Mouse (Mus musculus): ENCODE results near the gene Fmn2.

Fmn2 gene

DNA sequence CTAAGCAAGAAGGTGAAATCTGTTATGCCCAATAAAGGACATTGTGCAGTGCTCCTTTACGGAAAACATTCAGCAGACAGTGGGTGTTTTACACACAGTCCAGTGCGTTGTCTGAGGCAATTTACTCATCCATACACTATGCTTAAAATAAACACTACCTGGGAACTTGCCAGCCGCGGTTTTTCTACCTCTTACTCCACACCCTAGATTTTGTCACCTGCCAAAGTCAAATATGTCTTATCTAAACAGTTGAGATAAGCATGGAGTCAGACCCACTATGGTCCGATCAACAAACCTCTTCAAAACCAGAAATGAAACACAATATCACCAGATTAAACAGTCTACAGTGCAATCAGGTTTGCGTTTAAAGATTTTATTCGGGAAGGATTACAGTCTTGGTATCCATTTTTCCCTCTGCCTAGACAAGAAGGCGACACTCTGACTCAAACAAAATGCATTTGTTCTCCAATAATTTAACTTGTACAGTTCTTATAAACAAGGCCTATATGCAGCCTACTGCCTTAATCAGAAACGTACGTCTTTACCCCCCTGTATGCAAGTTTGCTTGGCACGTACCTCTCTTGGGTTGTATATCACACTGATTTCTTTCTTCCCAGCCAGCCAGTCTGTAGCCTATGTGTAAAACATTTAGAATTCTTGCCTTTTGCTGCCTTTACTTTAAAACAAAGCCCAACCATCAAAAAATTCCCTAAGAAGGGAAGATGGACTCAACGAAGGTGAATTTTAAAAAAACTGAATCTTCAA is 158.0 kb downstream of the Fmn2 start:
- DNase-seq (ENCODE audit: low read depth, low spot score): no peak

DNA sequence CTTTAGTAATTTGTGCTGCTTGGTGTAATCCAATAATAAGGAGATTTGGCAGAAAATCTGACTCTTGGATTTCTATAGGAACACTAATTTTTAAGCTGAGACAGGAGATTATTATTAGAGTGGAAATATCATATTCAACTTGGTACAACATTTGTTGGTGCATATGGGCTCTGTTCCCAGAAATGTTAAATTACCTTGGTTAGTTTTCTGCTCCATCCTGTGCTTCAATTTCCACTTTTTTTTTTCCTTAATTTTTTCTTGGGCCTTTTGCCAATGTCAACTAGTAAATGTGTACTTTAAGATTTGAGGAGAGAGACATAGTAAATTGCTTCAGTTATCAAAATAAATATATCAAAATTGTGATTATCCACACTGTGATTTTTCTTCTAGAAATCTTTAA is 163.5 kb downstream of the Fmn2 start:
- no peak for DNase-seq (ENCODE audit: low read depth, low spot score)

DNA sequence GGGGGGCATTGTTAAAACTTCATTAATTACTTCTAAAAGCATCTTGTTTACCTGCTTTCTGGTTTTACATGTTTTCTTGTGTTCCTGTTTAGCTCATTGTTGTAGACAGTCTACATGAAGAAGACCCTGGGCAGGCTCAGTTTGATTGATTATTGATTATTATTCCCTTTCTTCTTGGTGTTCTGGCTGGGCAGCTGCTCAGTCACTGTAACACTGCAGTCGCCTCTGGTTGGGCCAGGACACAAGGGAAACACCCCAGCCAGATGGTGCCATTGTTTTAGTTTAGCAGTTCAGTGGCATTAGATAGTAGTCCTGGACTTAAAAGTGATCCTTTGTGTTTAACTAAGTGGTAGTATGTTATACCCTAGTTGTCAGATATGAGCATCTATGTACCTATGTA is 167.5 kb downstream of the Fmn2 start:
- no peak for DNase-seq (ENCODE audit: low read depth, low spot score)

DNA sequence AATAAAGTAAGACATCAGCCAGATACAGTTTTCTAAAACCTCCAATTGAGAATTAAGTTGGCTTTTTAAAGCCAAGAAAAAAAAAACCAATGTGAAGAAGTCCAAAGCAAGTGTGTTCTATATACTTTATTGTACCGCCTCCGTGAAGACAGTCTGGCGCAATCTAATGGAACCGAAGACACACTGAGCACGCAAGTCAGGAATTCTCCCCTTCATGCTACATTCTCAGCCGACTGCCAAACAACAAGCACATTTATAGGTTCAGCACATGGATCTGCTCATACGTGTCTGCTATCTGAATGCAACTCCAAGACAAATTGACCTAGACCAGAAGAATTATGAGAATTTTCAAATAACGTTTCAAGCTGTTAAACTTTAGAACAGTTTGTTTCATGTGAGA is 169.2 kb downstream of the Fmn2 start:
- DNase-seq (ENCODE audit: low read depth, low spot score): no peak

DNA sequence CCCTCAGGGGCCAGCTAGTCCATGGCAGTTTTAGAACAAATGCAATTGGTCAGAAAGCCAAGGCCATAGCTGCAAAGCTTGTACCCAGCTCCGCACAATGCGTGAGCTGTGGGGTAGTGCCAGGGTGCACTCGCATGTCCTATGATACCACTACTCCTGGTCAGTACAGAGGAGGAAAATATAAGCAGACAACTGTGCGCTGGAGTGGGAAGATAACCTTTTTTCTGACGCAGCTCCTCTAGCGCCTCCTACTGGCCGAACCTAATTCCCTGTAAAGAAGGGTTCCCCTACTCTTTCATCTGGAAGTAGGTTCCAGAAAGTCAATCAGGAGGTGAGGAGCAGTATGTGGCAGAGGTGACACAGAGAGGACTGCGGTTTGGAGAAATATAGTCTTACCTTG is 173.0 kb downstream of the Fmn2 start:
- no peak for DNase-seq (ENCODE audit: low read depth, low spot score)

DNA sequence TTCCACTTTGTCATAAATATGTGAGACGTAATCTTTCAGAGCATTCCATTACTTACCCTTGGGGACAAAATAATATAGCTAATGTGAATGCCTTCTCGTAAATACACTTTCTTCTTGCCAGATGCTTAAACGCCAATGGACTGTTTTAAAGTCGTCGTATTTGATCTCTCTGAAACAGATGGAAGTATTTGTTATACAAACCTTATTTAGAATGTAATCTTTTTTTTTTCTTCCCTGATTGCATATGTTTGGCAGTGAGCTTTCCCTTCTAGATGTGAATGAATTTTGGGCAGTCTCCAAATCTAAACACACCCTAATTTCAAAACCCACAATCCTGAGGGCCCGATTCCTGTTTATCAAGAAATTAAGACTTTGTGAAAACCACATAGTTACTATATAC is 173.7 kb downstream of the Fmn2 start:
- DNase-seq (ENCODE audit: low read depth, low spot score): no peak

DNA sequence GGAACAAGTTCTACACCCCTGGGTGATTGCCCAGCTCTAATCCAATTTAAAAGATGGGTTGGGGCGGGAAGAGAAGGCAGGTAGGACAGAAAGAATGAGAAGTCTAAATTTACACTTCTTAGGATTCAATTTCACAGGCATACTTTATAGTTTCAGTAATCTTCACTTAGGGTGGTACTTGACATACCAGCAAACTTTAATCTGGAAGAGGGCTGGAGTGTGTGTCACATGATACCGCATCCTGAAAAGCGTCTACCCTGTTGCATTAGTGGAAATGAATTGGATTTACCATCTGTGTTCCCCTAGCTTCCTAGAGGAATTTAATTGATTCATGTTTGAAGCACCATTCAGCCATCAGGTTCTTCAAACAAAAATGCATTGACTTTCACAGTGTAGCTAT is 174.6 kb downstream of the Fmn2 start:
- DNase-seq (ENCODE audit: low read depth, low spot score): no peak

DNA sequence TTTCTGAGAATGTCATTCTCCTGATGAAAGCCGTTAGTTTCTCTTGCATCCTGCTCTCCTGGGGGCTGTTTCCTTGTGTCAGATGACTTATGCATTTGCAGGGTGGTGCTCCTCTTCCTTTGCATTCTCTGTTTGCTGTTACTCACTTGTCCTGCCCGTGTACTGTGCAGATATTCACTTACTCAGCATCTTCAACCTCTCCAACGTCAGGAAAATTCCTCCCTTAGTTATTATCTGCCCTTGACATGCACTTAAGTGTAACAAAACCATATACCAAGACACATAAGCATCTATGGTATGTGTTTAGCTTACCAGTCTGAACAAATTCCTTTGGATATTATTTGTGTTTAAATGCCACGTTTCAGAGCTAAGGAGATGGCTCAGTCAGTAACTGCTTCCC is 175.6 kb downstream of the Fmn2 start:
- DNase-seq (ENCODE audit: low read depth, low spot score): no peak

DNA sequence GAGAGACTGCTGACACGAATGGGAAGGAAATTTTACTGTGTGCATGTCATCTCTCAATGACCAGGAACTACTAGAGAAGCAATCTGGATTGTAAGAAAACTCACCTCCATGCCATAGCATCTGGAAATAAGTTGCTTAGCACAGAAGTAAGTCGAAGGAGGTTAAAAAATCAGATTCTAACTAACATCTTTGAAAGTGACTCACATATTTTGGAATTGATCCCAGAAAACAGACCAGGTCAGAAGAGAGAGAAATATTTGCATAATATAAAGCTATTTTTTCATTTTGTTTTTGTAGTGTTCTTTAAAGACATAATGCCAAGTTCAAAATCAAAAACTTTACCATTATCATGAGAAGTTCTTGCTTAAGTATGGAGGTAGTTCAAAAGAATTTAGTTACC is 187.7 kb downstream of the Fmn2 start:
- DNase-seq (ENCODE audit: low read depth, low spot score): no peak

DNA sequence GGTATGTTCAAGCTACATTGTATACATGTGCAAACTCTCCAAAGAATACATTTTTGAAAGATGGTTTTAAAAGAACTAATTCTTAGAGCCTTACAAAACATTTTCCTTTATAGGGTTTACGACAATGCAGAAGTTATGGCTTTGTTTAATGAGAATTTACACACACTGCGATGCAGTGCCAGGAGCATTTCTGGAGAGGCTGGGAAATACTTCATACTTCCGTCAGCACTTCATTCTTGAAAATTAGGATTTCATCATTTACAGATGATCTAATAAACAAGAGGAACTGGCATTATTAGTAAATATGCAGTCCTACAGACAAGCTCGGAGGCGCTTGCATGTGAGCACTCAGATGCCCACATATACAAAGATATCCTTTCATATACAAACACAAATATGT is 199.2 kb downstream of the Fmn2 start:
- DNase-seq (ENCODE audit: low read depth, low spot score): no peak

DNA sequence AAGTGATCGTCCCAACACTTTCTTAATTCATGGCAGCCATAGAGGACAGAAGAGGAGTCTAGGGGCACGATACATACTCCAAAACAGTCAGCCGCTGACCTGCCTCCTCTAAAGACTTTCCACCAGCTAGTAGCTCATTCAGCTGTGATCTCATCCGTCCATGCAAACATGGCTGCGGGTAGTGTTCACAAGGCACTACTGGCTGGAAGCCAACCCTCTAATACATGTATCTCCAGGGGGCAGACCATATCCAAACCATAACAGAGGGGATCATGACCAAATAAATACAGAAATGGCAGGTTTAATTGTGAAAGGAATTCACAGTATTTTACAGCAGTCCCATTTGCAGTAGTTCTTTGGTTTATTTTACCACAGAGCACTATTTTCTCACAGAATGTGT is 200.2 kb downstream of the Fmn2 start:
- no peak for DNase-seq (ENCODE audit: low read depth, low spot score)

DNA sequence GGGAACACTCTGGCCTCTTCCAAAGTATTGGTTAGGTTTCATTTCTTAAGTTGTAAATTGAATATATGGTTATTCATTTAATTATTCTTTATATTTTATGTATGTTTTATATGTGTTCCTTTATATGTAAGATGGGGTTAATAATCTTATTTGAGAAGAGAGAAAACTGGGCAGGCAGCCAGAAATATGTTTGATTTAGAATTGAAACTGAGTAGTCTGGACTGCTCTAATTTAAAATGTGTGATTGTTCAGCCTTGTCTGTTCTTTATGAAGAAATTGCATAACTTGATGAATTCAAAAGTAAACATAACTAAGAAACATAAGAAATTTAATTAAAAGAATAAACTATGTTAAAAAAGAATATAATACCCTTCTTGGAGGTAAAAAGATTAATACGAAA is 202.3 kb downstream of the Fmn2 start:
- DNase-seq (ENCODE audit: low read depth, low spot score): no peak

DNA sequence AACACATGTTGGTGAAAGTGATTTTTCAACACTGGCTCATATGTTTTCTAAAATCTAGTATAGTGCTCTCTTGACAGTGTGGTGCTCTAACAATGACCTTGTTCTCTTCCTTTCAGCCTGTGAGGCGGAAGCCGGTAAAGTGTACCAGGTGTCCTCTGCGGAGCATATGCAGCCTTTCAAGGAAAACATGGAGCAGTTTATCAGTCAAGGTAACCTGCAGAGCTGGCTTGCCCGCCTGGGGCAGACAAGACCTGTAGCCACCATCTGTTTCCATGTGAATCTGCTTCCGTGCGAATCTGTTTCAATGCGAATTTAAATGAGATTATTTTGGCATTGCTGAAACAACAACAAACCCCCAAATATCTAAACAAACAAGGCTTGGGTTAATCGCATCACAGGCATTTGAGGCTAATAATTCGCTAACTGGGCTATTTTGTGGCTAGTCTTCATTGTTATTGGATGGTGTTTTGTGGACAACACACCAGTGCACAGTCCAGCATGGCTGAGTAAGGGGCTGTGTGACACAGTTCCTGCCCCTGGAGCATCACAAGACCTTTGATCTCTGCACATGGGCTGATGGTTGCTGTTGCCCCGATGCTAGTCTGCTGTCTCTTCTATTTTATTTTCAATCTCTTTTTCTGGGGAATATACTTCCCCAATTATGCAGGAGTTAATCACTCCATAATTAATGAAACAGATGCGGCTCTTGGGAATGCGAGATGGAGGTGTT is 218.3 kb downstream of the Fmn2 start:
- no peak for DNase-seq (ENCODE audit: low read depth, low spot score)

DNA sequence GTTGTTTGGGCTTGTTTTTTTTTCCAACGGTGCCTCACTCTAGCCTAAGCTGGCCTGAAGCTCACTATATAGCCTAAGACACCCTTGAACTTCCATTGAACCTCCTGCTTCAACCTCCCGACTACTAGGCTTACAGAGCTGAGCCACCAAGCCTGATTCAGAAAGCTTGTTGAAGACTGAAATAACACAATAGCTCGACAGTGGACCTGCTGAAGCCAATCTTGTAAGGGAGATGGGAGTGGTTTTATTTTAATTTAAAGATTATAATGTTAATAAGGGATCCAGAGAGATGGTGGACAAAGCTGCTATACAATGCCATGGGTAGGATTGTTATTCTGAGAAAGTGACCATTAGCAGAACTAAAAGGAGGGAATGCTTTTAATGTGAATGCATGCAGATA is 227.1 kb downstream of the Fmn2 start:
- no peak for DNase-seq (ENCODE audit: low read depth, low spot score)

DNA sequence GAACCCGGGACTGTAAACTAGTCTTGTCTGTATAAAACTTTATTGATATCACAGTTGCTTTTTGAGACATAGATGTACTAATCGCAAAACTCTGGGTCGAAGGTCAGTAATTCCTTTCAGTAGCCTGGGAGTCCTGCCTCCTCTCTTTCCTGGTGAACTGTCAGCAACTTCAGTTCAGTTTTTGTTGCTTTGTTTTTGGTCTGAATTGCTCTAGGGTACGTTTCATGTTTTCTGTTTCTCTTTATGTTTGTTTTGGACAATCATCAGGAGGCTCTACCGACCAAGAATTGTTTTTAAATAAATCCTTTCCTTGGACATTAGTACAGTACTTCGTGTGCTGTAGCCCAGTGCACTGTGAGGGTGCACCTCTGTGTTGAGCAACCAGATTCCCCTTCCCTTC is 231.1 kb downstream of the Fmn2 start:
- DNase-seq (ENCODE audit: low read depth, low spot score): no peak

DNA sequence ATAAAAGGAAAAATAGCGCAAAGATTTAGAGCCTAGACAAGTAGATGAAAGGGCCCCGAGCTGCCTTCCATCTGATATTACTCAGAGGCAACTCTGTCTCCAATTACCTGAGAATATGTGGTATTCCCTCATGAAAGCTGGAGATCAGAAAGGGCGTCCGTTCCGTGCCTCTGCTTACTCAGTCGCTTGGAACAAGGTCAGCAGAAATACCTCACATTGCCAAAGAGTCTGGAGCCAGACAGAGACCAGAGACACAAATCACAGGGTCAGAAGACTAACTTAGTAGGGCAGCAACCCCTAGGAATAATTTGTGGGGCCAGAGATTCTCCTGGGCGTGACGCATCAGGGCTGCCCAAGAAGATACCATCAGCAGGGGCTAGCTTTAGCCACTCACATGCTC is 237.3 kb downstream of the Fmn2 start:
- no peak for DNase-seq (ENCODE audit: low read depth, low spot score)

DNA sequence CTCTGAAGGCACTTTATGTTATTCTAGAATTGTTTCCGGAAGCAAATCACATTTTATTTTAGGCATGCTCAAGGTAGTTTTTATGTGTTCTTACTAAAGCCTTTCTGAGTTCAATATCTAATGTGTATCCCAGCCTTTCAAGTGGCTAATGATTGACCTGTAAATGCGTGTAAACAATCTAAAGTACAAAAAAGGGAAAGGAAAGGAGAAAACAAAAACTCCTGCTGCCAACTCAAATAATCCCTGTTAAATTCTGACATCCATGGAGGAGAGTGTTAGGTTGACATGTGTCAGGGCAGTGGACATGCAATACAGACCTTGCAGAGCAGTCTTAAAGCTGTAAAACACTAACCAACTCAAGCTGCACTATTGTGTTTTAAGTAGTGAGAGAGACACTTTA is 241.0 kb downstream of the Fmn2 start:
- DNase-seq (ENCODE audit: low read depth, low spot score): no peak

DNA sequence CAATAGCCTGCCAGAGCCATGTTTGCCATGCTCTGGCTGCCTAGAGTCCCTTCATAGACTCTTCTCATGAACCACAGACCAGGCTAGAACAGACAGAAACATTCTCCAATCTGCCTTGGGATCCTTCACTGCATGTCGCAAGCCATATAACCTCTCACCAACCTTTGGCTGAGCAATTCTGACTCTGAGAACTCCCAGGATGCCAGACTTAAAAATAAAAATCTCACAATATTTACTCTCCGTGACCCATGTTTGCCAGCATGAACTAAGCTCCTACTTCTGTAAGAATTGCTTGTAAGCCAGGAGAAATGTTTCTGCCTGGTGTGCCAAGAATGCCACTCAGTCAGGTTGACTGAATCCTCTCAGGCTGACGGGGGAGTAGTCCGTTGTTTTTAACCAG is 246.9 kb downstream of the Fmn2 start:
- DNase-seq (ENCODE audit: low read depth, low spot score): no peak

DNA sequence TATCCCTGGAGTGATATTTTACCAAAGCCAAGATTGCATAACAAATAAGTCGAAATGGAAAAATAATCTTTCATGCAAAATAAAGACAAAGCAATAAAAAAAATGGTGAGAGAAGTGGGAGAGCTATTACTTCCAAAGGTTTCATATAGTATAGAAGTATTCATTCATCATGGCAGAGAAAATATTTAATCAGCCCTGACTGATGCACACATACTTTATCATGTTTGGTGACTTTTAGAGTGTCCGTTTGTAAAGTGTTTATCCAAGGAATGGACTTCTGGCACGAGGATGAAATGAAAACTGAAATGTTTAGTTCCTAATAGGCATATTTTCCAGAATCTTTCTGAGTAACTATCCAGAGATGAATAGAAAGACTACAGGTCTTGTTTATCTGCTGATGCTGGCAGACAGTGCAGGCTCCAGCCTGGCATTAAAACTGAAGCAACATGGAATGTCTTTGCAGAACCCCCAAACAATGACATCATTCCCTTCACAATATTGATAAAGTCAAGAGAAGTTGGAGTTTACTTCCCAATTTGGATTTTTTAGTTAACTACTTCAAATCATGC is 249.4 kb downstream of the Fmn2 start:
- no peak for DNase-seq (ENCODE audit: low read depth, low spot score)

DNA sequence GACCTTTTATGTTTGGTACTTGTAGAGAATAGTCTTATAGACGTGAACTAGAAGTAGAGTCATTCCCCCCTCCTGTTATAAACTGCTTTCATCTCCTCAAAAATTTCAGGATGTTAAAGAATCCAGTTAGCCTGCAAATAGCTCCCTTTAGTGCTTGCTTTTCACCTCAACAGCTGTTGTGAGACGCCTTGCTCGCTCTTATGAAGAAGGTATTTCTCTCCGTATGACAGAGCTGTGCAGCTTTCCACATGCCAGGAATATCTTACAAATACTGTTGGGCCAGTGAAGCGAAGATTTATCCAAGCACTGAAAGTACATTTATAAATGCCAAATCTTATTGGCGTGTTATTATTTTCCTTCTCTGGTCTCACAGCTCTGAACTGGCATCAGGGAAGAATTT is 257.7 kb downstream of the Fmn2 start:
- DNase-seq (ENCODE audit: low read depth, low spot score): no peak

DNA sequence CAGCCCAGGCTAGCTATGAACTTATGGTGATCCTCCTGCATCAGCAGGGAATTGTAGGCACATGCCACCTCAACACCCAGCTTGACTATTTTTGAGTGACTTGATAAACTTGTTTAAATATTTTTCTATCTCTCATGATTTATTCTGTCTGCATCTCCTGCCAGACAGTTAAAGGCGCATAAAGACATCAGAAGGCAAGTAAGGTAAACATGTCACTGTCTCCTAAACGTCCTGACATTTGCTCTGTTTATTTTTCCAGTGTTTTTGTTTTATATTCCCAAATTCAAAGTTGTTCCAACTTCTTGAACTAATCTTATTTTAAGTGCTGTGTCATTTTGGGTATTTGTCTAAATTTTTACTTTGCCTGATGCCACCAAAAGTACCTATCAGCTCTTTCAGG is 264.1 kb downstream of the Fmn2 start:
- no peak for DNase-seq (ENCODE audit: low read depth, low spot score)

DNA sequence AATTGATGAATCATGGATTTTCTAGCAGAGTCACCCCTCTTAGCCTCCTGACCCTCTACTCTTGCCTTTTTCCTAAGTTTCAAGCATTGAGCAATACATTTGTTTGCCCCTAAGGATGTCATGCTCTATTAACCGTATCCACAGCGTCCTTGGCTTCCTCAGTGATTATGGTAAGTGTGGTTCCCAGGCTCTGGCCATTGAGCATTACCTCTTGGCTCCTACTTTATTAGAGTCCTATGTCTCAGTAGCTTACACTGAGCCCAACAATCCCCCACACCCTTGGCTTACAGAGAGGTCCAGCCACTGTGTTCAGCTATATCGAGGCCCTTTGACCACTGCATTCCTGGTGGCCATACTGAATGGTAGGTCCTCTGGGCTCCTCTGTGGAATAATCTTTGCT is 265.2 kb downstream of the Fmn2 start:
- DNase-seq (ENCODE audit: low read depth, low spot score): no peak

DNA sequence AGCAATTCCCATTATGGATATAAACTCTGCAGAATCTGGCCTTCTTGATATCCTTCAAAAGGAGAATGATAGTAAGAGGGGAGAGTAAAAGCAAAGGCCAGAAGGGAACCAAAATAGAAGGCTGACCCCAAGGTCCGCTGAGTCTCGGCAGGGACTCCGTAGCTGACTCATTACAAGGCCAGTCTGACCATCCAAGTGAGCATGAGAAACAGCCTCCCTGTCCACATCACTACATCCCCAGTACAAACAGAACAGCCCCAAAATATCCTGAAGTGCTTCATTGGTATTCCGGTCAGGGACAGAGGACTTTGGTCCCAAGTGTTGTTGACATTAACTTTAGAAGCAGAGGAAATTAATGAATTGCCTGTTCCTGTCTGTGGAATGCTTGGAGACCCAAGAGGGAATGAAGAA is 270.3 kb downstream of the Fmn2 start:
- no peak for DNase-seq (ENCODE audit: low read depth, low spot score)

Measured in brain, embryonic 18.5 days (tissue).